Mouse (Mus musculus) CD4-positive helper T cell, adult 2 months (primary cell): ENCODE measurements around the gene Tuft1.
"Not testable (repeated sequence)": the region's sequence is repeated elsewhere in the genome, so short reads cannot be mapped to it uniquely, and the experiment has no call there.

Experiments used
- DNase-seq: peaks from one replicate; pipeline ENCODE4 v3.0.0-alpha.2; 2012; ENCODE audit warnings: low read depth, missing footprints, low spot score

Tuft1 gene

GRCm38 (mm10) chr3:94658740-94659095 is at the start of gene Tuft1:
TSS of gene Tuft1 (minus strand) at chr3:94658872.
- DNase-seq, result not testable (repeated sequence)

DNA sequence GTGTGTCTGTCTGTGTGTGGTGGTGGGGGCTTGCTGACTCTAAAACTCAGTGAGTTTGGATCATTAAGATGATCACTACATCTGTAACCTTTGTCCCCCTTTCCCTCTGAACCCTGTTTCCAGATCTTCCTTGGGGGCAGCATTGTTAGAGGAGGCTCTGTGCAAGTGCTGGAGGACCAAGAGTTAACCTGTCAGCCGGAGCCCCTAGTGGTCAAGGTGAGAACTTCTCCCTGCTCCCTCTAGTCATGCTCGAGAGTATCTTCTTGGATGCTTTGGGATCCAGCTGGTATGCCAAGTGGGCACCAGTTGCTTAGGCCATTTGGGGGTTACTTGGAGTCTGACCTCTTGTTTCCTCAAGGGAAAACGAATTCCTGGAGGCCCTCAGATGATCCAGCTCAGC is 44.7 kb upstream of the Tuft1 start:
- not testable (repeated sequence) for DNase-seq

- DNase-seq, result no peak
Observed at GRCm38 (mm10) chr3:94702856-94703255, 44.2 kb upstream of the Tuft1 start.

DNA sequence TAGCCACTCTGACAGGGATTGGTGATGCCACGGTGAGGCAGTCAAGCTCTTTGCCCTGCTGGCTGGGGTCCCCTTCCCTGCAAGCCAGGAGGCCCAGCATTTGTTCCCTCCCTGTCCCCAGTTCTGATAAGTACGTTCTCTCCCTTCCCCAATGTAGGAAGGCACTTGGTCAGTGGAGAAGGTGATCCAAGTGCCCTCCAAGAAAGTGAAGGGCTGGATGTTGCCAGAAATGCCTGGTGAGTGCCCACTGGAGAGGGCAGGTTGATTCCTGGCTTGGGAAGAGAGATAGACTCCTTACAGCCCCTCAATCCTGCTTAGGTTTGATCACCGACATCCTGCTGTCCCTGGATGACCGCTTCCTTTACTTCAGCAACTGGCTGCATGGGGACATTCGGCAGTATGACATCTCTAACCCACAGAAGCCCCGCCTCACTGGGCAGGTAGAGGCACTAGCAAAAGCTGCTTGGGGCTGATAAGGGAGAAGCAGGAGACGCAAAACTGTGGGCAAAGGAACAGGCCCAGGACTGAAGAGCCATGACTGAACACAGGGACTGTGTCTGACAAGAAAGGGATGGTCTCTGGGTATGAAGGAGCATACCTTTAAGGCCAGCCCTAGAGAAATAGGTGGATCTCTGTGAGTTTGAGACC is 43.6 kb upstream of the Tuft1 start:
- not testable (repeated sequence) for DNase-seq

DNA sequence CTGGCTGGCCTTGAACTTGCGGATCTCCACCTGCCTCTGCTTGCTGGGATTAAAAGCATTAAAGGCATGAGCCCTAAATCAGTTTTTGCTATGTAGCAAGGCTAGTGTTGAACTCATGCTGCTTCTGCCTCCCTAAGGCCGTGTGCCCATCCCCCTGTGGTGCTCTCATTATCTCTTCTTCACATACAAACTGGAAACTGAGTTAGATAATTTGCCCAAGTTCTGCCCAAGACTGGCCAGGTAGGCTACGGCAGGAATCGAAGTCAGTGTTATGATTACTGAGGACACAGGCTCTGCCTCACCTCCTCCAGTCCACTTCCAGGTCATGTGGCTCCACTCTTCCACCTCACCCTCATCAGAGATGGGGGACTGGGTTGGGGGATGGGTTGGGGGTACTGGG is 37.6 kb upstream of the Tuft1 start:
- not testable (repeated sequence) for DNase-seq

DNA sequence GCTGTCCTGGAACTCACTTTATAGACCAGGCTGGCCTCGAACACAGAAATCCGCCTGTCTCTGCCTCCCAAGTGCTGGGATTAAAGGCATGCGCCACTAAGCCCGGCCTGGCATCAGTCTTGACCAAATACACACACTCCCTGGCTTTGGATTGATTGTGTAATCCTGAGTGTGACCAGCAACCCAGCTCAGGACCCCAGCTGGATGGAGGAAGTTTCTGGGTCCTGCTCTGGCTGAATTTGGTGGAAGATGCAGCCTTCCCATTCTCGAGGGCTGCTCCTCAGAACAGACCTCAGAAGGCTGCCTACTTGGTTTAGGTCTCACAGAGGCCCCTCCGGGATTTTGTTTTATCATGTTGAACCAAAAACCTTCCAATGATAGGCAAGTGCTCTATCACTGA is 36.9 kb upstream of the Tuft1 start:
- DNase-seq, result not testable (repeated sequence)

DNA sequence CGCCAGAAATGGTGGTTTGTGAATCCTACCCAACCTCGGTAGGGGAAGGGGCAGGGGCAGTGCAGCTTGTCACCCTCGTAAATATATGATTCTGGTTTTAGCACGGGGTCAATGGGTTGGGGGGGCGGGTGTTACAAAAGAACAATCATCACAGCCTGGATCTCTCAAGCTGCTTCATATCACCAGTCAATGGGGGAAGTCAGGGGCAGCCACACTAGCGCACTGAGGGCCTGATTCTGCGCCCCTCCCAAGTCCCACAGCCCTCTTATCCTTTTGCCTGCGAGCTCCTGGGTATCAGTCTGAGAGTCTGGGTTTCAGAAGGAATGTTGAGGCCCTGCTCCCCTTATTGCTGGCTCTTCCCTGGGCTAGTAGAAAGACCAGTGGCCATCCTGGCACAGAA is 35.2 kb upstream of the Tuft1 start:
- not testable (repeated sequence) for DNase-seq

DNA sequence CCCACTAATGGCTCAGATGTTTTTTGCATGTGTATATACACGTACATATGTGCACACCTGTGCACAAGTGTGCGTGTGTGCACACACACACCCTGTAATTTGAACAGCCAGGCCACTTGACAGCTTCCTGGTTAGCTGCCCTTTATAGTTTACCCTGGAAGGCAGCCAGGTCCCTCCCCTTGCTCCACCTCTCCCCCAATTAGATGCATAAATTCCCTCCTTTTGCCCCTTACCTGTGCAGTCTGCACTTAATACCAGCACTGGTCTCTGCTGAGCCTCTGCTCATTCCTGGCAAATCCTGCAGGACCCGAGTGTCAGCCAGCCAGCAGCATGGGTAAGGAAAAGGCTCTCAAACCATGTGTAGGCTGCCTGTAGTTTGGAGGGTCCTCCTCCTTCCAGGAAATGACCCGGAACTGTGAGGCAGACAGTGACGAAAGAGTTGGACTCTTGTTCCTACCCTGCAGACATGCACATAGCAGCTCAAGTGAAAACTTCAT is 34.7 kb upstream of the Tuft1 start, which contains the start of gene Selenbp2:
TSS of gene Selenbp2 (plus strand) at position 228 of the 497 bp plus-strand sequence.
- no peak for DNase-seq

DNA sequence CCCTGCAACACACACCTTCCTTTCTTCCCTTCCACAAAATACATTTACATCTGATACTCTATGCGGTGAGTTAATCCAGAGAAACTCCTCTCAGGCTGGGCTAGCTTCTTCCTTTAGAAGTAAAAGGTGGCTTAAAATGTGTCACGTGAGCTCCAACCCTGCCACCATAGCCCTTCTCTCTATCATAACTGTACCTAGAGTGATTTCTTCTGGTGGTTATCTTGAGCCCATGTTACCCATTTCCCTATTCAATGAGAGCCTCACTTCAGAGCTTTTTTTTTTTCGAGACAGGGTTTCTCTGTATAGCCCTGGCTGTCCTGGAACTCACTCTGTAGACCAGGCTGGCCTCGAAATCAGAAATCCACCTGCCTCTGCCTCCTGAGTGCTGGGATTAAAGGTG is 33.0 kb upstream of the Tuft1 start:
- not testable (repeated sequence) for DNase-seq

DNA sequence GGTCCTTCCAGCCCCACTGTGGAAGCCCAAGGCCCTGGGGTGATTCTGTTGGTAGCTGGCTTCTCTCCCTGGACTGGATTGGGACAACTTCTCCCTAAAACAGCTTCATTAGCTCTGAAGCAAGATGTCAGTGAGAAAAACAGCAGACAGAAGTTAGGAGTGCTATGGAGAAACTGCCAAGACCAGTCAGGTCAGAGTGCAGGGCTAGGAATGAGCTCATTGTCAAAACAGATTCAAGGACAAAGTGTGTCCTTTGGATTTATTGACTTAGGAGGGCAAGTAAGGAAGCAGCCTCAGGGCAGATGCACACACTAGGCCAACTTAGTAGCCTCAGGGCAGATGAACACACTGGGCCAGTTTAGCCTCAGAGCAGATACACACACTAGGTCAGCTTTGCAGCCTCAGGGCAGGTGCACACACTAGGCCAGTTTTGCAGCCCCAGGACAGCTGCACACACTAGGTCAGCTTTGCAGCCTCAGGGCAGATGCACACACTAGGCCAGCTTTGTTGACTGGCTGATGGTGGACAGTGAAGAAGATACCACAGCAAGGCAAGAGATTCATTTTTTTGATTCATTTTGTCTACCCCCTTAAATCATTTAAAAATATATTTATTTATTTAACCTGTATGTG is 32.1 kb upstream of the Tuft1 start:
- DNase-seq, result no peak

GRCm38 (mm10) chr3:94690162-94690561 is 31.5 kb upstream of the Tuft1 start:
- DNase-seq, result not testable (repeated sequence)

DNA sequence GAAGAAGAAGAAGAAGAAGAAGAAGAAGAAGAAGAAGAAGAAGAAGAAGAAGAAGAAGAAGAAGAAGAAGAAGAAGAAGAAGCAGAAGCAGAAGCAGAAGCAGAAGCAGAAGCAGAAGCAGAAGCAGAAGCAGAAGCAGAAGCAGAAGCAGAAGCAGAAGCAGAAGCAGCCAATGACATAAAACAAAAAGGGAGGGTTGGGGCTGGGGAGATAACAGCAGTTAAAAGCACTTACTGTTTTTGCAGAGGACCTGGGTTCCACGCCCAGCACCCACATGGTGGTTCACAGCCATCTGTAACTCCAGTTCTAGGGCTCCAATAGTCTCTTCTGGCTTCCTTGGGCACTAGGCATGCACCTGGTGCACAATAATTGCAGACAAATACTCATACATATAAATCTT is 30.5 kb upstream of the Tuft1 start:
- DNase-seq, result not testable (repeated sequence)

DNA sequence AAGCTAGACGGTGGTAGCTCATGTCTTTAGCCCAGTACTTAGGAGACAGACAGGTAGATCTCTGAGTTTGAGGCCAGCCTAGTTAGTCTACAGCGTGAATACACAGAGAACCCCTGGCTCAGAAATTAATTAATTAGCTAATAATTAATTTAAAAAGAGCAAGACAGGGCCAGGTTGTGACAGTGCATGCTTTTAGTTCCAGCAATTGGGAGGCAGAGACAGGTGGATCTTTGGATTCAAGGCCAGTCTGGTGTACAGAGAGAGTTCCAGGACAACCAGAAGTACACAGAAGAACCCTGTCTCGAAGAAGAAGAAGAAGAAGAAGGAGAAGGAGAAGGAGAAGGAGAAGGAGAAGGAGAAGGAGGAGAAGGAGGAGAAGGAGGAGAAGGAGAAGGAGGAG is 30.0 kb upstream of the Tuft1 start:
- DNase-seq, result not testable (repeated sequence)

- not testable (repeated sequence) for DNase-seq
Observed at GRCm38 (mm10) chr3:94685989-94686772, 27.5 kb upstream of the Tuft1 start.

DNA sequence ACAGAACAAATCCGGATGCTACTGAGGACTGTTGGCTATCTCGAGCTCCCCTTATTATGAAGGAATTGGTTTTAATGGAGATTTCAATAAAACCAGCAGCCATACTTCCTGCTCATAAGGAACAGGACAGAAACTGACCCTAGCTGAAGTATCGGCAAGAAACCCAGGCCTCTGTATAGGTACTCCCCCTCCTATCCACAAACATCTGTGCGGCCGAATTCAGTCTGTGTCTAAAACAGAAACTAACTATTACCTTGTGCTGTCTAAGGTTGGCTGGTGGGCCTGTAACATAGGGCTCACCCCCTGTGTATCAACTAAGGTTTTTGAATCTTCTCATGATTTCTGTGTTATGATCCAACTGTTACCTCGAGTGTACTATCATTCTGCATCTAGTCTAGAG is 25.0 kb upstream of the Tuft1 start:
- DNase-seq, result no peak

GRCm38 (mm10) chr3:94680783-94681182 is 22.1 kb upstream of the Tuft1 start:
- DNase-seq, result no peak

DNA sequence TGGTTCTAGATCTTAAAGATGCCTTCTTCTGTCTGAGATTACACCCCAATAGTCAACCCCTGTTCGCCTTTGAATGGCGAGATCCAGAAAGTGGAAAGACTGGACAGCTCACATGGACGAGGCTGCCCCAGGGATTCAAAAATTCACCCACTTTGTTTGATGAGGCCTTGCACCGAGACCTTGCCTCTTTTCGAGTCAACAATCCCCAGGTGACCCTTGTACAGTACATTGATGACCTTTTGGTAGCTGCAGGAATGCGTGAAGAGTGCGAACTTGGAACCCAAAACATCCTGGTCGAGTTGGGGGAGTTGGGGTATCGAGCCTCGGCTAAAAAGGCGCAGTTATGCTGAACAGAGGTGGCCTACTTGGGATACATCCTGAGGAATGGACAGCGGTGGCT is 21.4 kb upstream of the Tuft1 start:
- DNase-seq, result not testable (repeated sequence)

GRCm38 (mm10) chr3:94679351-94679841 is 20.7 kb upstream of the Tuft1 start:
- DNase-seq, result no peak

DNA sequence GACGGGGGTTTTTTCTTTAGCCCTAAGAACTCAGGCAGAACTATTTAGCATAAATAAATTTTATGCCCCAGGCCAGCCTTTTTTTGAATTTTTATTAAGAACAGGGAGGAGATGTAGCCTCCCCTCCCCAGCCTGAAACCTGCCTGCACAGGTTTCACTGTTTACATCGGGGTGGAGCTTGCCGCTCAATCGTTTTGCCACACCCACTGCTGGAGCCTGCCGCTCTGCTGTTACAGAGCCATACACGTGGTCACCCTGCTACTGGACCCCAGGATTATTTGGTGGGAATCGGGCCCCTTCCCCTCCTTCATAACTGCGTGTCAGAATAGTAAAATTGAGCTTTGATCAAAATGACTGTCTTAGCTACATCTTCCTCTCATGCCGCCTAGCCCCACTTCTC is 16.4 kb upstream of the Tuft1 start:
- not testable (repeated sequence) for DNase-seq

DNA sequence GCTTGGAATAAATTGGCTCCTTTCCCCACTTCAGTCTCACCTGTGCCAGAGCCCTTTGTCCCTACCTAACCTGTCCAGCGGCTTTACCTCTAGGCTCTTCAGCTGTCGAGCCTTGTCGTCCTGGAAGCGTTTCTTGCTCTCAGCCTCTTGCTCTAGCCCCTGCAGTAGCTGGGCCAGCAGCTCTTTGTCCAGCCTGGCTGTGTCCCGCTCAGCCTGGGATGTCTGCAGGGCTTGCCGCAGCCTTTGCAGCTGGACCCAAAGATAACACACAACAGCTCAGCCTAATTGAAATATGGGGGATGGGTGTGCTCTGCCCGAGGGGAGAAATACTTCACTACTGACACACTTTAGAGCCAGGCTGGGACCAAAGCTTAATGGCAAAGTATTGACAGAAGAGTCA is 7.2 kb upstream of the Tuft1 start:
- not testable (repeated sequence) for DNase-seq

DNA sequence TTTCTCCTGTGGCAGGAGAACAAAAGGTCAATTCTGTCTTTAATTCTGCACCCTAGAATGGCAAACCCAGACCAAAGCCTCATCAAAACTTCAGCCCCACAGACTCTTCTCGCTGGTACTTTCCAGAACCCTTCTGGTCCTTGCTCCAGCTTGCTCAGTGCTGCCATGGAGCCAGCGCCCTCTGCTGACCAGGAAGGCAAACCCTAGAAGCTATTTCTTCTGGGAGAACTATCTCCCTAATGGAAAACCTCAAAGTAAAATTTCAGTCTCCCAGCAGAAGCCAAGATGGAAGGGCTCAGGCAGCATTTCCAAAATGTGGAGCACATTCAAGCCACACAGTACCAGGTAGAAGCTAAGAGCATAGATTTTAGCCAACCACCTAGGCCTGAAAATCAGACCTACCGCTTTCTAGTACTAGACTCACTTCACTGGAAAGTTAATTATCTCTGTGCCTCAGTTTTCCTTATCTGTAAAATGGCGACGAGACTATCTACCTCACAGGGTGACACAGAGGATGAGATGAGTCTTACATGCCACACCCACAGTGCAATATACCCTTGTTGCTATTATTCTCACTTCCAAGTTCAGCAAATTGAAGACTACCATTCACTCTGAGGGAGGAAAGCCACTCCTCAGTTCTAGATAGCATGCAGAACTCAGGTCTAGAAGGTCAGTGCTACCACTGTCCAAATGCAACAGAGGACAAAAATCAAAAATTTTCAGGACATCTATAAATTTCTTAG is 6.6 kb upstream of the Tuft1 start:
- not testable (repeated sequence) for DNase-seq
